Mouse (Mus musculus): ENCODE data around the gene Mboat1.

The Mboat1 gene

GRCm38 (mm10) chr13:30186456-30186855 lies 50.2 kb downstream of the Mboat1 start:
- no peak for DNase-seq (ENCODE audit: low read depth)

- peak; percentile 44 for DNase-seq (ENCODE audit: low read depth)
Observed at GRCm38 (mm10) chr13:30192031-30192716, 55.9 kb downstream of the Mboat1 start.

GRCm38 (mm10) chr13:30193363-30193762 lies 57.1 kb downstream of the Mboat1 start:
- DNase-seq (ENCODE audit: low read depth) = no peak

DNA sequence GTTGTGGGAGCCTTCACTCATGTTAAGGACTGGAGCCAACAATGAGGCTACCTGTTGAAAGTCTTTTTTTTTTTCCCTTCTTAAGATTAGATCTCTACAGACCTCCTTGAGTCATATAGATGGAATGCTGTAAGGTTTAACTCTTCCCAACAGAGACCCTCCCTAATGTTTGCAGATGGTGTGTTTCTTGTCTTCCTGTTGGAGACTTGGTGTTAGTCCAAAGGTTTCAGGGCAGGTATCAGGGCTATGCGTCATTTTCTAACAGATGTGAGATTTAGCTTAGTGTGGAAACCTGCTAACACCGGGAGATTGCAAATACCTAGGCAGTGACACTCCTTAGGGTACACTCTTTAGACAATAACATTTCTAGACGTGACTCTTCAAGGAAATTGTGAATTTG lies 58.5 kb downstream of the Mboat1 start:
- no peak for DNase-seq (ENCODE audit: low read depth)

GRCm38 (mm10) chr13:30196661-30197060 lies 60.4 kb downstream of the Mboat1 start:
- DNase-seq (ENCODE audit: low read depth) = no peak

- no peak for DNase-seq (ENCODE audit: low read depth)
Observed at GRCm38 (mm10) chr13:30198101-30198570, 61.8 kb downstream of the Mboat1 start.

- no peak for DNase-seq (ENCODE audit: low read depth)
Observed at GRCm38 (mm10) chr13:30199821-30200220, 63.5 kb downstream of the Mboat1 start.

- no peak for DNase-seq (ENCODE audit: low read depth)
Observed at GRCm38 (mm10) chr13:30200737-30201136, 64.4 kb downstream of the Mboat1 start.

GRCm38 (mm10) chr13:30203018-30203417 lies 66.7 kb downstream of the Mboat1 start:
- no peak for DNase-seq (ENCODE audit: low read depth)

GRCm38 (mm10) chr13:30208176-30208575 lies 71.9 kb downstream of the Mboat1 start:
- DNase-seq (ENCODE audit: low read depth) = no peak

- no peak for DNase-seq (ENCODE audit: low read depth)
Observed at GRCm38 (mm10) chr13:30213276-30213675, 77.0 kb downstream of the Mboat1 start.

GRCm38 (mm10) chr13:30217588-30218371 lies 81.5 kb downstream of the Mboat1 start:
- no peak for DNase-seq (ENCODE audit: low read depth)

GRCm38 (mm10) chr13:30219597-30219996 lies 83.3 kb downstream of the Mboat1 start:
- DNase-seq (ENCODE audit: low read depth) = no peak

DNA sequence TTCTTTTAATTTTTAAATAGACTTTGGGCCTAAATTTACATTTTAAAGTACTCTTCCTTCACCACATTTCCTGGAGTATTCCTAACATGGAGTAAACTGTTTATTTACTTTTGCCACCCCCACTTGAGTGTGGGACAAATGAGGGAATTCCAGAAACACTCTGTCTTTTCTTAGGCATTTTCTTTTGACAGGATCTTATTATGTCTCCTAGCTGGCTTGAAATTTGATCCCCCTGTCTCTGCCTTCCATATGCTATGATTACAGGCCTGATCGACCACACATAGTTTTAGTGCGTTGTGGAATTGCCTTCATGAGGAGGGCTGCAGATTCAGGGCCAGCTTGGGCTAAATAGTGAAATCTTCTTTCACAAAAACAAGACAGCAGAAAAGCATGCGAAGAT lies 85.0 kb downstream of the Mboat1 start:
- peak; percentile 43 for DNase-seq (ENCODE audit: low read depth)

DNA sequence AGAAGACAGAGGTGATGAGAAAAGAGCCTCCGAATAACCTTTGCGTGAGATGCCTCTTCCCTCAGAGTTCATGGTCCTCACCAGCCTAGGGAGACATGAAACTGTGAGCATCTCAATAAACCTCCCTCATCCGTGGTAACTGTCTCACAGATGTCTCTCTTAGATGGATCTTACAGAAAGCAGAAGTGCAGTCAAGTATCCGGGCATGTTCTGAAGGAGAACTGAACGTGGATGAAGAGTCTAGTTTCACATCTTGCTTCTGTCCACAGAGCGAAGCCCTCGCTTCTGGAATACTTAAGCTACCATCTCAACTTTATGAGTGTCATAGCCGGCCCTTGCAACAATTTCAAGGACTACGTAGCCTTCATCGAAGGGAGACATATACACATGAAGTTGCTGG lies 87.8 kb downstream of the Mboat1 start:
- no peak for DNase-seq (ENCODE audit: low read depth)

GRCm38 (mm10) chr13:30224659-30225058 lies 88.4 kb downstream of the Mboat1 start:
- no peak for DNase-seq (ENCODE audit: low read depth)

GRCm38 (mm10) chr13:30228762-30229161 lies 92.5 kb downstream of the Mboat1 start:
- peak; percentile 64 for DNase-seq (ENCODE audit: low read depth)

- peak; percentile 2 for DNase-seq (ENCODE audit: low read depth)
Observed at GRCm38 (mm10) chr13:30229625-30230139, 93.4 kb downstream of the Mboat1 start.

DNA sequence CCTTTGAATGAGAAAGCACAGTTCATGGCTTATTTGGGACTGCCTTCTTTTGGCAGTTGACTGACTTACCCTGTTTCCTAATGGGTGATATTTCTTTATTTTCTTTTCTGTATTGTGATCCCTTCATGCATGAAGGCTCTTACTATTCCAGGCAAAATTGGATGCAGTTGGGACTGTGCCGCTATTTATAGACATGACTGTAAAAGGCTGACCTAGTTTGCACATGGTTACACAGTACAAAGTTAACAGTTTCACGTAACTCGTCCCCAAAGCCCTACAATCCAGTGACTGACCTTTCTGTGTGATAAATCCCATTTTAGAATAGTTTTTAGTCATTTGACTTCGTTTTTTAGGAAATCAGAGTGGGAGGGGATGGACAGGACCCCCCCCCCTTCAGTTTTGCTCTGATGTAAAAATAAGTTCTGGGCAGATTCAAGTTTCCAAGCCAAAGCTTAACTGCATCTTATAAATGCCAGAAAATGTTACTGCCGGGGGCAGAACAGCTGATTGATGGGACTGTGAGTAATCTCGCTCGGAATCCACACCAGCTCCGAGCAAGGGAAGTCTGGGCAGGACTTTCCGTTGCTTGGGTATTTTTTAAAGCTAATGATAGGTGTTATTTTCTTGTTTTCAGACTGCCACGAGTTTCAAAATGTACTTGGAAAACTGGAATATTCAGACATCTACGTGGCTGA lies 98.9 kb downstream of the Mboat1 start:
- DNase-seq (ENCODE audit: low read depth) = peak; percentile 55

- no peak for DNase-seq (ENCODE audit: low read depth)
Observed at GRCm38 (mm10) chr13:30239396-30239795, 103.1 kb downstream of the Mboat1 start.

- no peak for DNase-seq (ENCODE audit: low read depth)
Observed at GRCm38 (mm10) chr13:30245573-30245972, 109.3 kb downstream of the Mboat1 start.

DNA sequence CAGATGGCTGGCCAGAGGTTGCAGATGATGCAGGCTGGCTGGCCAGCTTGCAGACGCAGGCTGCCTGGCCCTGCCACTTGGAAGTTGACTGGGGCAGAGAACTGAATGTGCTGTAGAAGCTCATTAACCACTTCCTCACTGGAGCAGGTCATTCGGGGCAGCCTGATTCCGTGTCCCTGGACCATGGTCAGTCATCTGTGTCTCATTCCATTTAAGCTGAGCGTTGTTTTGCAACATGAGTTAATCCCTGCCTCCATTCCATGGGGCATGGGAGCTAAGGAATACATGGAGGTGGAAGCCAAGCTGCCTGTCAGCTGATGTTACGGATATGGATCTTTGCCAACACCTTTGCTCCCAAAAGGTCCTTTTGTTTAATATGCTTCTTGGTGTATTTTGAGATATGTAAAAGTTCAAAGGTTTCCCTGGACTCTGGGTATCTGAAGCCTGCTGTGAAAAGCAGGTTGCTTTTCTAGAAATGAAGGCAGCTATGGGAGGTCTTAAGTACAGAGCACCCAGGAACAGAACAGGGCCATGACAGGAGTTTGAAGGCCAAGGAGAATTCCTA lies 114.1 kb downstream of the Mboat1 start:
- DNase-seq (ENCODE audit: low read depth) = no peak
